Mouse (Mus musculus): Measurements from ENCODE around the gene Cxcl12. TPM values are rescaled to one million over a fixed set of nuclear protein-coding genes. Genes with fewer than 3 reads are reported as not detected.

The Cxcl12 gene
- polyA plus RNA-seq, 1 experiment = 348 TPM

- no peak overlapping the region for H3K27ac ChIP-seq (ENCODE audit: control insufficient read depth, insufficient read depth, low read depth, low read length, poor library complexity)
- TF ChIP-seq POLR2A (IDR thresholded peaks at IDR 0.05; ENCODE audit: borderline replicate concordance, control insufficient read depth, low read depth, low read length) (no peak), CTCF (IDR thresholded peaks at IDR 0.05; ENCODE audit: control insufficient read depth, insufficient read depth, low read length) (no peak)
- 58% methylated on average over 2 of the region's 2 CpGs for WGBS
- H3K4me1 ChIP-seq (ENCODE audit: control insufficient read depth, insufficient read depth, low read length) = no peaks in the 10 kb centered on the region; the same call in 1 of the 2 replicates
- no peak overlapping the region for H3K4me3 ChIP-seq (replicated peaks; ENCODE audit: control insufficient read depth, low read depth, low read length)
Measured at GRCm38 (mm10) chr6:117202856-117203400, 34.6 kb downstream of the Cxcl12 start.

GRCm38 (mm10) chr6:117204112-117204511, 35.8 kb downstream of the Cxcl12 start:
- WGBS = 52% methylated on average over 3 of the region's 3 CpGs
- H3K4me3 ChIP-seq (replicated peaks; ENCODE audit: control insufficient read depth, low read depth, low read length) = no peak overlapping the region
- H3K27ac ChIP-seq (ENCODE audit: control insufficient read depth, insufficient read depth, low read depth, low read length, poor library complexity) = no peak overlapping the region
- TF ChIP-seq CTCF (IDR thresholded peaks at IDR 0.05; ENCODE audit: control insufficient read depth, insufficient read depth, low read length) (no peak), POLR2A (IDR thresholded peaks at IDR 0.05; ENCODE audit: borderline replicate concordance, control insufficient read depth, low read depth, low read length) (no peak)
- no peaks in the 10 kb centered on the region; the same call in 1 of the 2 replicates for H3K4me1 ChIP-seq (ENCODE audit: control insufficient read depth, insufficient read depth, low read length)

GRCm38 (mm10) chr6:117206834-117207233, 38.5 kb downstream of the Cxcl12 start:
- TF ChIP-seq CTCF (IDR thresholded peaks at IDR 0.05; ENCODE audit: control insufficient read depth, insufficient read depth, low read length) (no peak), POLR2A (IDR thresholded peaks at IDR 0.05; ENCODE audit: borderline replicate concordance, control insufficient read depth, low read depth, low read length) (no peak)
- H3K4me1 ChIP-seq (ENCODE audit: control insufficient read depth, insufficient read depth, low read length) = no peaks in the 10 kb centered on the region; the same call in 1 of the 2 replicates
- H3K27ac ChIP-seq (ENCODE audit: control insufficient read depth, insufficient read depth, low read depth, low read length, poor library complexity) = no peak overlapping the region
- 67% methylated on average over 2 of the region's 2 CpGs for whole genome bisulfite sequencing
- H3K4me3 ChIP-seq (replicated peaks; ENCODE audit: control insufficient read depth, low read depth, low read length) = no peak overlapping the region

- Histone ChIP-seq H3K4me3 (replicated peaks; ENCODE audit: control insufficient read depth, low read depth, low read length) (no peak overlapping the region), H3K27ac (ENCODE audit: control insufficient read depth, insufficient read depth, low read depth, low read length, poor library complexity) (no peak overlapping the region), H3K4me1 (ENCODE audit: control insufficient read depth, insufficient read depth, low read length) (no peaks in the 10 kb centered on the region; the same call in 1 of the 2 replicates)
- 80% methylated on average over 1 of the region's 1 CpGs for WGBS
- no peak for TF ChIP-seq POLR2A (IDR thresholded peaks at IDR 0.05; ENCODE audit: borderline replicate concordance, control insufficient read depth, low read depth, low read length)
- TF ChIP-seq CTCF (IDR thresholded peaks at IDR 0.05; ENCODE audit: control insufficient read depth, insufficient read depth, low read length) = no peak
Measured at GRCm38 (mm10) chr6:117207289-117207688, 39.0 kb downstream of the Cxcl12 start.

- no peak overlapping the region for H3K4me3 ChIP-seq (replicated peaks; ENCODE audit: control insufficient read depth, low read depth, low read length)
- TF ChIP-seq POLR2A (IDR thresholded peaks at IDR 0.05; ENCODE audit: borderline replicate concordance, control insufficient read depth, low read depth, low read length) (no peak), CTCF (IDR thresholded peaks at IDR 0.05; ENCODE audit: control insufficient read depth, insufficient read depth, low read length) (no peak)
- H3K4me1 ChIP-seq (ENCODE audit: control insufficient read depth, insufficient read depth, low read length) = no peaks in the 10 kb centered on the region
- WGBS = 45% methylated on average over 6 of the region's 6 CpGs
- no peak overlapping the region for H3K27ac ChIP-seq (ENCODE audit: control insufficient read depth, insufficient read depth, low read depth, low read length, poor library complexity)
Measured at GRCm38 (mm10) chr6:117210086-117210485, 41.8 kb downstream of the Cxcl12 start.

- H3K27ac ChIP-seq (ENCODE audit: control insufficient read depth, insufficient read depth, low read depth, low read length, poor library complexity) = no peak overlapping the region
- H3K4me1 ChIP-seq (ENCODE audit: control insufficient read depth, insufficient read depth, low read length) = no peaks in the 10 kb centered on the region
- WGBS = 69% methylated on average over 6 of the region's 6 CpGs
- TF ChIP-seq POLR2A (IDR thresholded peaks at IDR 0.05; ENCODE audit: borderline replicate concordance, control insufficient read depth, low read depth, low read length) (no peak), CTCF (IDR thresholded peaks at IDR 0.05; ENCODE audit: control insufficient read depth, insufficient read depth, low read length) (no peak)
- no peak overlapping the region for H3K4me3 ChIP-seq (replicated peaks; ENCODE audit: control insufficient read depth, low read depth, low read length)
Measured at GRCm38 (mm10) chr6:117210536-117210935, 42.2 kb downstream of the Cxcl12 start.

GRCm38 (mm10) chr6:117214506-117214905, 46.2 kb downstream of the Cxcl12 start:
- H3K4me3 ChIP-seq (replicated peaks; ENCODE audit: control insufficient read depth, low read depth, low read length) = no peak overlapping the region
- no peaks in the 10 kb centered on the region for H3K4me1 ChIP-seq (ENCODE audit: control insufficient read depth, insufficient read depth, low read length)
- no peak overlapping the region for H3K27ac ChIP-seq (ENCODE audit: control insufficient read depth, insufficient read depth, low read depth, low read length, poor library complexity)
- TF ChIP-seq CTCF (IDR thresholded peaks at IDR 0.05; ENCODE audit: control insufficient read depth, insufficient read depth, low read length) (no peak), POLR2A (IDR thresholded peaks at IDR 0.05; ENCODE audit: borderline replicate concordance, control insufficient read depth, low read depth, low read length) (no peak)
- WGBS = 84% methylated on average over 5 of the region's 5 CpGs

GRCm38 (mm10) chr6:117218442-117219299, 50.3 kb downstream of the Cxcl12 start:
- no peak overlapping the region for H3K4me3 ChIP-seq (replicated peaks; ENCODE audit: control insufficient read depth, low read depth, low read length)
- H3K4me1 ChIP-seq (ENCODE audit: control insufficient read depth, insufficient read depth, low read length) = no peaks in the 10 kb centered on the region
- TF ChIP-seq POLR2A (IDR thresholded peaks at IDR 0.05; ENCODE audit: borderline replicate concordance, control insufficient read depth, low read depth, low read length) (no peak), CTCF (IDR thresholded peaks at IDR 0.05; ENCODE audit: control insufficient read depth, insufficient read depth, low read length) (no peak)
- H3K27ac ChIP-seq (ENCODE audit: control insufficient read depth, insufficient read depth, low read depth, low read length, poor library complexity) = no peak overlapping the region
- whole genome bisulfite sequencing = 54% methylated on average over 9 of the region's 9 CpGs

Measured in bone marrow, adult 2 months (tissue).